Mouse (Mus musculus) naive thymus-derived CD4-positive, alpha-beta T cell, adult 2 months (primary cell): Measurements from ENCODE around the gene Dnmt1.

Experiments used
- DNase-seq: peaks from one replicate; pipeline ENCODE4 v3.0.0-alpha.2; 2011; ENCODE audit warnings: low read depth

Dnmt1 gene

DNA sequence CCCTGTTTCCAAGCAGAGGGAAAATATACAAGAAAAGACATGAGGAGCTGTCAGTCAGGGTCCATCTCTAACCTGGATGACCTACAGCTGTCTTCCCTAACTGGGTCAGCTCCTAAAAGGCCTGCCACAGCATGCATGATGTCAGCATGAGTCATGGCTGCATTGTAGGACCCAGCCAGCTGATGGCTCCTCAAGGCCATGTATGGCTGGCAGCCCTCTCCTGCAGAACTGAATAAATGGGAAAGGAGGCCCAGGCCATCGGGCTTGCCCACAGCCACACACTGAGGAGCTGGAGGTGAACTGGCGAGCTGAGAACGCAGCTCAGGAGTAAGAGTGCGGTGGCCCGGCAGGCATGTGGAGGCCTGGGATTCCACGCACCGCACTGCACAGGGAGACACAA lies 16.3 kb downstream of the Dnmt1 start:
- no peak for DNase-seq

DNA sequence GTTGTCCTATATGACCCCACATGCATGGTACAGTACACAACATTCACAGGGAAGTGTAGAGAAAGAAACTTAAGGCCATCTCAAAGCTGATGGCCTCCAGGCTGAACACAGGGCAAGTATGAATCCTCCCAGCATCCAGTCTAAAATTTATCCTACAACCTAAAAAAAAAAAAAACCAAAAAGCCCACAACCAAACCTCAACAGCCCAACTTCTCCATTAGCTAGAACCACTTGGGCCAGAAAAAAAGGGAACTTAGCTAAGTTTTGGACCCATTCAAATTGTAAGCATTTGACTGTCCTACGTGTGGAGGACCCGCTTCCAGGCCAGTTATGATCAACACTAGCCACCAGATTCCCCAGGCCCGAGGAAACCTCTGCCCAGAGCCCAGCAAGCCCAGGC lies 36.4 kb downstream of the Dnmt1 start:
- DNase-seq: no peak

GRCm38 (mm10) chr9:20916160-20916559 lies 43.5 kb downstream of the Dnmt1 start:
- DNase-seq: peak; percentile 70

DNA sequence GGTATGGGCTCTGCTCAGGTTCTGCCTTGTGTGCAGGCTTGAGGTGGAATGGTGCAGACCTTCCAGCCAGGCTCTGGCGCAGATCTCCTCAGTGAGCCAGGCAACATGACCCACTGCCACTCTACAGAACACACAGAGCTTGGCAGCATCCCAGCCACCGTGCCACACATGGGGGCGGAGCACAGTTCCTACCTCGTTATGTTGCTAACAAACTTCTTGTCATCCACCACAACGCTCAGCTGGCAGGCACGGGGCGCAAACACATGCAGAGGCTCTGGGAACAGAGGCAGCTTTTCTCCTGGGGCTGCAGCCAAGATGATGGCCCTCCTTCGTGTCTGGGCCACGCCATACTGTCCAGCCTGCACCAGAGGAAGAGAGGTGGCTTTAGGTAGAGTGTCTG lies 49.7 kb downstream of the Dnmt1 start:
- DNase-seq: no peak

- DNase-seq: no peak
Measured at GRCm38 (mm10) chr9:20902174-20902491, 57.6 kb downstream of the Dnmt1 start.

GRCm38 (mm10) chr9:20901466-20902173 lies 58.1 kb downstream of the Dnmt1 start:
- DNase-seq: peak; percentile 83

GRCm38 (mm10) chr9:20898511-20899073 lies 61.1 kb downstream of the Dnmt1 start, which contains the start of gene Eif3g:
Eif3g (minus strand) TSS chr9:20898623.
- DNase-seq: peak; percentile 91

GRCm38 (mm10) chr9:20897736-20898510 lies 61.8 kb downstream of the Dnmt1 start:
- peak; percentile 22 for DNase-seq

DNA sequence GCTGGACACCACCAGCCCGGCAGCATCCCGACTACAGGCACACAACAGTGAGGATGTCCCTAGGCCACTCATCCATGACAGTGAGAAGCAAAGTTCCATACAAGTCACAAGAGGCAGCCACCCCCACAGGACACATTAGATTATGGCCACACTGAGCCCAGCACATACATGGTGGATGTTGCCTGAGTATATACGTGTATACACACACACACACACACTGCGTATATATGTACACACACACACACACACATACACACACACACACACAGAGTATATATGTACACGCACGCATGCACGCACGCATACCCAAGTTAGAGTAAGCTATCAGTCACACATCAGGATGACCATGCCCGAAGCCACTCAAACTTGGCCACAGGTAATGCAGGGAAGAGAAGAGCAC lies 64.3 kb downstream of the Dnmt1 start:
- no peak for DNase-seq

DNA sequence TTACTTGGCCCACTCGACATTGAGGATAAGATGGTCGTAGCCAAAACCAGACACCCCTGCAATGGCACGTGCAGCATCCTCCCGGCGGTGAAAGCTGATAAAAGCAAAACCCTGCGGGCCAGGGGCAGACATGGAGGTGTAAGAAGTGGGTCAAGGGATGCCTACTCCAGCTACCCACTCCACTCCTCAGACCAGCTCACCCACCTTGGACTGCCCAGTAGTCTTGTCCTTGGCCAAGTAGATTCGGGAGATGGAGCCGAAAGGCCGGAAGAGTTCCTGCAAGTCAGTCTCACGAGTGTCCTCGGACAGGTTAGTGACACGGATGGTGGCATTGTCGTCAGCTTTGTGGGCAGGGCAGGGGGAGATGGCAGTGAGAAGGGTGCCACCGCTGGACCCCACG lies 65.1 kb downstream of the Dnmt1 start:
- DNase-seq: no peak

DNA sequence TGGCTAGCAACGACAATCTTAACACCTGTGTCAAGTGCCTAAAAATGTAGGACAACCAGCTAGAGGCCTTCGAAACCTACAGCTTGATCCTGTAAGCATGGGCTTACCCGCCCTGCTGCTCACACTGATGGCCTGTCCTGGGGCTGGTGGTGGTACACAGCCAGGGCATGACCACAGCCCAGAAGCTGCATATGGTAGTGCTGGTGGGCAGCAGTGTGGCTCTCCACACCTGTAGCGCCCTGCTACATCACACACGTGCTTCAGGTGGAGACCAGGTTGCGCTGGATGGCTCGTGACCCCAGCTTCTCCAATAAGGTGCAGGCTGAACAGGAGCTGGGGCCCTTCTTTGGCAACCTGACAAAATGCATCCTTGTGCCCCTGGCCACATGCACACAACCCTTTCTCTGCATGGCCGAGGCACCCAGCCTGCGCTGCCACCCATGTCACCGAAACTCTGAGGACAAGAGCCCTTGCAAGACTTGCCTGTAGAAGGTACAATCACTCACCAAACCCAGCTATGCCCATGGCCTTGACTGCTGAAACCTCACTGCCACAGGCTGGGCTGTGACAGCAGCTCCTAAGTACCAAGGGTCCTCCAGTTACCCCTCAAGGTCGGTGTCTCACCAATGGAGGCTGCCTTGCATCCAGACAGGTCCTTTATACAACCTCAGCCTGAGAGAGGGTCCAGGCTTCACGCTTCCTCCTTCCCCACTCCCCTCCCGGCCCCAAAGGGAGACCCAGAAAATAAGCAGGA lies 65.9 kb downstream of the Dnmt1 start:
- no peak for DNase-seq

DNA sequence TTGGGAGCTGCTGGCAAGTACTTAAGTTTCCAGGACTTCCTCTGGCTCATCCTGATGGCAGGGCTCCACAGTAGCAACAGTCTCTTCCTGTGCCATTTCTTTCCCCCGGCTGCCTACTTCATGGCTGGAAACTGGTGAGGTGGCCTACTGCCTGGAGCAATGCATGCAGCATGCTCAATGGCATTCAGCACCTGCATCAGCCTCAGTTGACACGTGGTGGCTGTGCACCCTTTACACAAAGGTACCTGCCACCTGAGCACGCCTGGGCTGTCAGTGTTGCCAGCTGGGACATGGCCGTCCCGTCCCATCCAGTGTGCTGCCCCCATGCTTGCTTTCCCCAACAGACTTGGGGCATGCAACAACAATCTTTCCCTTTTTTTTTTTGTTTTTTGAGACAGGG lies 66.6 kb downstream of the Dnmt1 start:
- DNase-seq: no peak

GRCm38 (mm10) chr9:20892104-20892653 lies 67.5 kb downstream of the Dnmt1 start:
- no peak for DNase-seq

- no peak for DNase-seq
Measured at GRCm38 (mm10) chr9:20891339-20892103, 68.2 kb downstream of the Dnmt1 start.

DNA sequence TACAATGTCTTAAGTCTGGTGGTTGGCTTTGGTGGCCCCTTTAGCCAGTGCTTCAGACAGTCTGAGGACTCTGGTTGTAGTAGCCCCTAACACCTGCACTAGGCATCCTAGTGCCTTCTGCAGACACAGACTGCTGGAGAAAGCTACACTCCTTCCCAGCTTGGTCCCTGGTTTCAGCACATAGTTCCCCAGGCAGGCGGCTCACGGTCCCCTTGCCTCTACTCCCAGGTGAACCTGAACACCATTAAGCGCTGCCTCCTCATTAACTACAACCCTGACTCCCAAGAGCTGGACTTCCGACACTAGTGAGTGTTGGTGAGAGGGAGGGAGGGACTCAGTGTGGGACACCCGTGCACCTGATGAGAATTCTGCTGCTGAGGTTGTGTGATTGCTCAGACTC lies 69.3 kb downstream of the Dnmt1 start:
- no peak for DNase-seq

DNA sequence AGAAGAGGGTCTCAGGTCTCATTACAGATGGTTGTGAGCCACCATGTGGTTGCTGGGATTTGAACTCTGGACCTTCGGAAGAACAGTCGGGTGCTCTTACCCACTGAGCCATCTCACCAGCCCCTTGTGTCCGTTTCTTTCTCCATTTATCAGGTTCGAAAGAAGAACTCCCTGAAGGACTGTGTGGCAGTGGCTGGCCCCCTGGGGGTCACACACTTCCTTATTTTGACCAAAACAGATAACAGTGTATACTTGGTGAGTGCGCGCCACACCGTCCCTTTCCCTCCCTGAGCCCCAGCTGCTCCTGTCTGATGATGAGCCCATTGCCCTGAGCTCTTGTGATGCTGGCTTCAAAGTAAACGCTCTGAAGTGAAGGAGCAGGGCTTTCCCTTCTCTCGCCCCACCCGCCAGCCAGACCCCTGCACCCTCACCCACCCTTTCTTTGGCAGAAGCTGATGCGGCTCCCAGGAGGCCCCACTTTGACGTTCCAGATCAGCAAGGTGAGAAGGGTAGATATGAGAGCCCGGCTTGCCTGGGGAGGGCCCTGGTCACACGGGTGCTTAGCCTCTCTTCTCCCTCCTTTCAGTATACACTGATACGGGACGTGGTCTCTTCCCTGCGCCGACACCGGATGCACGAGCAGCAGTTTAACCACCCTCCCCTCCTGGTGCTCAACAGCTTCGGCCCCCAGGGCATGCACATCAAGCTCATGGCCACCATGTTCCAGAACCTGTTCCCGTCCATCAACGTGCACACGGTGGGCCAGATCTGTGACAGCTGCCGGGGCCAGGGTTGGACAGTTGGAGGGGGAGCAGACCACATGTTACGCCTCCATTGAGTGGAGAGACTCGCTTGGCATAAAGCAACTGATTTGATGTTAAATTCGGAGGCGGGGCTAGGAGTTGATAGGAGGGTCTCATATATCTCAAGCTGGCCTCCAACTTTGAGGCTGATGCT lies 70.2 kb downstream of the Dnmt1 start:
- DNase-seq: no peak

- no peak for DNase-seq
Measured at GRCm38 (mm10) chr9:20888386-20888765, 71.3 kb downstream of the Dnmt1 start.

DNA sequence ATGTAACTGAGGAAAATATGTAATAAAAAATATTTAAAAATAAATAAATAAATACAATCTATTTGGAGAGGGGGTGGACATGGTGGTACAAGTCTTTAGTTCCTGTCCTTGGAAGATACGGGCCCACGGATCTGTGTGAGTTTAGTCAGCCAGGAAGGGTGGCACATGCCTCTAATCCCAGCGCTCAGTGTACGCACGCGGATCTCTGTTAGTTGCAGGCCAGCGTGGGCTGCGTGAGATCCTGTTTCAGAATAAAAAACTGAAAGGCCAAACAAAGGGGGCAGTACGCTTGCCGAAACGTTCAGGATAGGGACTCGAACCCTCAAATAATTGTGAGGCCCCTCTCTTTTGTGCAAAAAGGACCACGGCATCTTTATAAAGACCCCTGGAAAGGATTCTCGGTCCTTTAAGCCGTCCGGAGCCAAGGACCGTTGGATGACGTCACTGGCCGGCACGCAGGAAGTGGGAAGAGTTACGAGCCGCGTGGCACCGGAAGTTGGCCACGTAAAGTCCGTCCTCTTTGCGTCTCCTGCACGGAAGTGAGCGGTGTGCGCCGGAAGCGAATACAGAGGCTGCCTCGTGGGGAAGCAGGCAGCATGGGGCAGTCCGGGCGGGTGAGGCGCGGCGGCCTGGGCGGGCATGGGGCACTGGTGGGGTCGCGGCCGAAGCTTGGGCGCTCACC lies 71.8 kb downstream of the Dnmt1 start, which contains the start of gene Ppan:
Gene Ppan (plus strand): TSS at position 472 of the 682 bp plus-strand sequence.
- peak; percentile 95 for DNase-seq

DNA sequence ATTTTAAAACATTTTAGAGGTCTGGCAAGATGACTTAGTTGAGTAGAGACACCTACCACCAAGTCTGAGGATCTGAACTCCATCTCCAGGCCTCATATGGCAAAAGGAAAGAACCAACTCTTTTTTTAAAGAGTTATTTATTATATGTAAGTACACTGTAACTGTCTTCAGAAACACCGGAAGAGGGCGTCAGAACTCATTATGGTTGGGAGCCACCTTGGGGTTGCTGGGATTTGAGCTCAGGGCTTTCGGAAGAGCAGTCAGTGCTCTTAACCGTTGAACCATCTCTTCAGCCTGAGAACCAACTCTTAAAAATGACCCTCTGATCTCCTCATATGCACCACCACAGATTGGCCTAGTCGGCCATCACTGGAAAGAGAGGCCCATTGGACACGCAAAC lies 72.5 kb downstream of the Dnmt1 start:
- no peak for DNase-seq

DNA sequence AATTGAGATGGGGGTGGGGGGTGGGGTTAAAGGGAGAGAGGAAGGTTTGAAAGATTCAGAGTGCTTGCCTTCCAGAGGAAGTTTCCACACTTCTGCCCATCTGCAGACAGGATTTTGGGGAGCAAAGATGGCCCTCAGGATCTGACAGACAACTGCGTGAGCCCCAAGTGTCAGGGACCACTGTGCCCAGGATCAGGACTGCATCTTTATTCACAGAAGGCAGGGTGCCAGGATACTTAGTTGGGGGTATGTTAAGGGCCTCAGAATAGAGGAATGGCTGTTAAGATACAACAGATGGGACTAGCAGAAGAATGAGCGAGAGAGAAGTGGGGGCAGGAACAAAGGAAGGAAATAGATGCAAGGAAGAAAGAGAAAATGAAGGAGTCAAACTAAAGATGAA lies 73.1 kb downstream of the Dnmt1 start:
- no peak for DNase-seq
